Mouse (Mus musculus) neutrophil, adult 83 days (primary cell): Measurements from ENCODE around the gene Mtfr1l. TPM values are rescaled to one million over a fixed set of nuclear protein-coding genes. Genes with fewer than 3 reads are reported as not detected.

Experiments used
- total RNA-seq, 2 experiments: library from RNA; stranded (reverse); gene quantifications; one replicate each; pipeline ENCODE4 v1.2.4; 2023

The Mtfr1l gene
- 10 to 100 TPM; 34.8 to 36.7 TPM for total RNA-seq

GRCm38 (mm10) chr4:134534932-134535786 is at the start of gene Mtfr1l:
TSS of gene Mtfr1l (minus strand) at chr4:134535387.

GRCm38 (mm10) chr4:134551494-134552316 is 16.5 kb upstream of the Mtfr1l start, which contains the start of gene Selenon:
TSS of gene Selenon (minus strand) at chr4:134552166.

GRCm38 (mm10) chr4:134510845-134511411 is 24.3 kb downstream of the Mtfr1l start, which contains the start of gene Aunip:
TSS of gene Aunip (plus strand) at chr4:134510999.

GRCm38 (mm10) chr4:134496595-134497210 is 38.5 kb downstream of the Mtfr1l start, which contains the start of gene Paqr7:
TSS of gene Paqr7 (plus strand) at chr4:134496697.

Other genes with a start within 250 kb of the Mtfr1l start
- 10 to 100 TPM; 15.1 to 17.7 TPM for gene Pdik1l, start 247.5 kb downstream of the Mtfr1l start, total RNA-seq
- gene Trim63, start 220.3 kb downstream of the Mtfr1l start, total RNA-seq, result not detected
- gene Slc30a2, start 192.2 kb downstream of the Mtfr1l start, total RNA-seq, result under 1 TPM; 0.20 to 0.22 TPM
- not detected for gene Extl1, start 151.5 kb downstream of the Mtfr1l start, total RNA-seq
- gene Pafah2, start 139.1 kb downstream of the Mtfr1l start, total RNA-seq, result 10 to 100 TPM; 16.8 to 18.2 TPM
- gene Stmn1, start 67.1 kb downstream of the Mtfr1l start, total RNA-seq, result 100 to 1,000 TPM; 235 to 236 TPM
- gene Paqr7, start 38.7 kb downstream of the Mtfr1l start, total RNA-seq, result 10 to 100 TPM; 28.2 to 30.5 TPM
- 1 to 10 TPM; 5.8 to 7.1 TPM for gene Aunip, start 24.4 kb downstream of the Mtfr1l start, total RNA-seq
- gene Selenon, start 16.8 kb upstream of the Mtfr1l start, total RNA-seq, result 10 to 100 TPM; 63.6 to 88.6 TPM
- gene Man1c1, start 168.9 kb upstream of the Mtfr1l start, total RNA-seq, result 10 to 100 TPM; 28.0 to 35.0 TPM
- 10 to 100 TPM; 35.9 to 39.2 TPM for gene Ldlrap1, start 232.6 kb upstream of the Mtfr1l start, total RNA-seq